Mouse (Mus musculus) lung, postnatal 0 days (tissue): ENCODE measurements at regions not wholly inside any gene's neighbourhood (a gene's known extent, or its start where the extent isn't known, plus 50 kb on each side); places are given as distances from the start of the nearest gene placed in this dataset.

ENCODE experiments used
- ATAC-seq: fragments of 200-750 bp; cut with Nextera tagmentation; 2 replicates; pipeline ENCODE4 v1.8.0; 2017; ENCODE audit warnings: moderate library complexity
- DNase-seq: peaks from one replicate; pipeline ENCODE4 v3.0.0-alpha.2; 2016; ENCODE audit warnings: low spot score
- H3K27ac ChIP-seq: fragments of 300-500 bp; sonication (generic); 2 replicates; pipeline ENCODE4 v1.5.1; 2014; ENCODE audit warnings: antibody characterized with exemption, mild to moderate bottlenecking, low read length, mixed read lengths
- H3K27me3 ChIP-seq: fragments of 300-500 bp; sonication (generic); replicated peaks from 2 replicates; pipeline ENCODE4 v1.6.1; 2014; ENCODE audit warnings: low read length, mixed read lengths; ENCODE audit not compliant: insufficient read depth
- H3K36me3 ChIP-seq: fragments of 300-500 bp; sonication (generic); 2 replicates; pipeline ENCODE4 v1.6.1; 2014; ENCODE audit warnings: low read length, mixed read lengths; ENCODE audit not compliant: insufficient read depth
- H3K4me1 ChIP-seq: fragments of 300-500 bp; sonication (generic); 2 replicates; pipeline ENCODE4 v1.6.1; 2014; ENCODE audit warnings: antibody characterized with exemption, low read depth, low read length, mixed read lengths; ENCODE audit not compliant: insufficient read depth
- H3K4me2 ChIP-seq: fragments of 300-500 bp; sonication (generic); replicated peaks from 2 replicates; pipeline ENCODE4 v1.6.1; 2014; ENCODE audit warnings: low read depth, mild to moderate bottlenecking, low read length, moderate library complexity, mixed read lengths
- H3K4me3 ChIP-seq: fragments of 300-500 bp; sonication (generic); 2 replicates; pipeline ENCODE4 v1.5.1; 2014; ENCODE audit warnings: low read depth, low read length
- H3K9ac ChIP-seq: fragments of 300-500 bp; sonication (generic); replicated peaks from 2 replicates; pipeline ENCODE4 v1.6.1; 2014; ENCODE audit warnings: low read depth, mild to moderate bottlenecking
- H3K9me3 ChIP-seq: fragments of 300-500 bp; sonication (generic); 2 replicates; pipeline ENCODE4 v1.6.1; 2016; ENCODE audit warnings: low read length, mixed read lengths
- CTCF ChIP-seq: IDR thresholded peaks from 2 replicates; pipeline ENCODE4 v1.5.1; 2016; ENCODE audit warnings: antibody characterized with exemption, mild to moderate bottlenecking
- EP300 ChIP-seq: IDR thresholded peaks from 2 replicates; pipeline ENCODE4 v1.6.1; 2016; ENCODE audit warnings: antibody characterized with exemption, mild to moderate bottlenecking, control low read depth
- WGBS: fragments of 180-500 bp; shearing (Covaris S2); extraction: QIAGEN DNeasy Blood & Tissue Kit; methylation state at CpG from one replicate; pipeline ENCODE4 v1.1.7; 2014; 5-methylcytosine and 5-hydroxymethylcytosine counted together

- 80% methylated on average over 7 of the region's 7 CpGs for WGBS
- DNase-seq = no peak
- Histone ChIP-seq H3K36me3 (no peaks in the 10 kb centered on the region), H3K4me2 (no peak overlapping the region), H3K27me3 (no peaks in the 10 kb centered on the region), H3K9me3 (no peaks in the 10 kb centered on the region; the same call in 1 of the 2 replicates), H3K4me3 (no peak overlapping the region), H3K4me1 (no peaks in the 10 kb centered on the region), H3K9ac (no peak overlapping the region), H3K27ac (no peak overlapping the region)
- TF ChIP-seq EP300 (no peak), CTCF (no peak)
- ATAC-seq = no peak
Measured at GRCm38 (mm10) chr6:148574742-148575453, 130.7 kb upstream of the Tmtc1 start.

- no peaks in the 10 kb centered on the region for H3K27me3 ChIP-seq
- WGBS = 48% methylated on average over 5 of the region's 5 CpGs
- no peak overlapping the region for H3K27ac ChIP-seq
- H3K36me3 ChIP-seq = no peaks in the 10 kb centered on the region
- no peak for DNase-seq
- H3K9ac ChIP-seq = no peak overlapping the region
- no peak overlapping the region for H3K4me2 ChIP-seq
- no peak for TF ChIP-seq EP300
- no peak for TF ChIP-seq CTCF
- ATAC-seq = no peak
- H3K9me3 ChIP-seq = no peaks in the 10 kb centered on the region
- H3K4me3 ChIP-seq = no peak overlapping the region
- no peaks in the 10 kb centered on the region for H3K4me1 ChIP-seq
Measured at GRCm38 (mm10) chr6:148572201-148572600, 128.0 kb upstream of the Tmtc1 start.

- no peaks in the 10 kb centered on the region for H3K4me1 ChIP-seq
- no peaks in the 10 kb centered on the region for H3K27me3 ChIP-seq
- DNase-seq = no peak
- H3K36me3 ChIP-seq = no peaks in the 10 kb centered on the region
- H3K27ac ChIP-seq = no peak overlapping the region
- no peak overlapping the region for H3K4me3 ChIP-seq
- H3K4me2 ChIP-seq = no peak overlapping the region
- 47% methylated on average over 3 of the region's 3 CpGs for WGBS
- H3K9me3 ChIP-seq = no peaks in the 10 kb centered on the region
- TF ChIP-seq EP300 = no peak
- TF ChIP-seq CTCF = no peak
- no peak overlapping the region for H3K9ac ChIP-seq
- ATAC-seq = no peak
Measured at GRCm38 (mm10) chr6:148571651-148572050, 127.5 kb upstream of the Tmtc1 start.

- H3K9ac ChIP-seq = no peak overlapping the region
- no peaks in the 10 kb centered on the region for H3K9me3 ChIP-seq
- H3K36me3 ChIP-seq = no peaks in the 10 kb centered on the region
- DNase-seq (no peak), ATAC-seq (no peak)
- H3K27ac ChIP-seq = no peak overlapping the region
- no peaks in the 10 kb centered on the region for H3K27me3 ChIP-seq
- H3K4me2 ChIP-seq = no peak overlapping the region
- H3K4me1 ChIP-seq = no peaks in the 10 kb centered on the region
- TF ChIP-seq EP300 = no peak
- no peak for TF ChIP-seq CTCF
- H3K4me3 ChIP-seq = no peak overlapping the region
- 89% methylated on average over 2 of the region's 2 CpGs for WGBS
Measured at GRCm38 (mm10) chr6:148564146-148564545, 120.0 kb upstream of the Tmtc1 start.

GRCm38 (mm10) chr6:148562206-148562708 is 118.1 kb upstream of the Tmtc1 start:
- Histone ChIP-seq H3K36me3 (no peaks in the 10 kb centered on the region), H3K9me3 (no peaks in the 10 kb centered on the region), H3K27me3 (no peaks in the 10 kb centered on the region), H3K27ac (no peak overlapping the region), H3K4me2 (no peak overlapping the region), H3K4me1 (no peaks in the 10 kb centered on the region), H3K9ac (no peak overlapping the region), H3K4me3 (no peak overlapping the region)
- DNase-seq (peak; percentile 33), ATAC-seq (no peak)
- WGBS = 28% methylated on average over 2 of the region's 2 CpGs
- no peak for TF ChIP-seq CTCF
- no peak for TF ChIP-seq EP300

GRCm38 (mm10) chr6:148556484-148556871 is 112.3 kb upstream of the Tmtc1 start:
- no peaks in the 10 kb centered on the region for H3K27me3 ChIP-seq
- H3K4me1 ChIP-seq = no peaks in the 10 kb centered on the region
- no peak for TF ChIP-seq EP300
- no peak for TF ChIP-seq CTCF
- H3K27ac ChIP-seq = no peak overlapping the region
- DNase-seq (no peak), ATAC-seq (no peak)
- no peaks in the 10 kb centered on the region for H3K36me3 ChIP-seq
- H3K9ac ChIP-seq = no peak overlapping the region
- H3K4me2 ChIP-seq = no peak overlapping the region
- no peaks in the 10 kb centered on the region for H3K9me3 ChIP-seq
- WGBS = 81% methylated on average over 2 of the region's 2 CpGs
- H3K4me3 ChIP-seq = no peak overlapping the region
